Mouse (Mus musculus) heart, postnatal 0 days (tissue): ENCODE measurements around the gene Styx. TPM values are rescaled to one million over a fixed set of nuclear protein-coding genes. Genes with fewer than 3 reads are reported as not detected.

Source experiments
- ATAC-seq: fragments of 200-750 bp; cut with Nextera tagmentation; 2 replicates; pipeline ENCODE4 v1.8.0; 2017; ENCODE audit warnings: low read depth, moderate number of reproducible peaks, moderate library complexity; ENCODE audit not compliant: insufficient read depth
- DNase-seq: peaks from one replicate; pipeline ENCODE4 v3.0.0-alpha.2; 2016; ENCODE audit warnings: low spot score
- H3K27ac ChIP-seq: fragments of 300-500 bp; sonication (generic); 2 replicates; pipeline ENCODE4 v1.5.1; 2014; ENCODE audit warnings: low read depth, mild to moderate bottlenecking
- H3K27me3 ChIP-seq: fragments of 300-500 bp; sonication (generic); 2 replicates; pipeline ENCODE4 v1.6.1; 2014; ENCODE audit warnings: low read length, mixed read lengths; ENCODE audit not compliant: control insufficient read depth, insufficient read depth
- H3K36me3 ChIP-seq: fragments of 300-500 bp; sonication (generic); replicated peaks from 2 replicates; pipeline ENCODE4 v1.6.1; 2014; ENCODE audit warnings: low read length, mixed read lengths; ENCODE audit not compliant: control insufficient read depth, insufficient read depth
- H3K4me1 ChIP-seq: fragments of 300-500 bp; sonication (generic); 2 replicates; pipeline ENCODE4 v1.6.1; 2014; ENCODE audit warnings: antibody characterized with exemption; ENCODE audit not compliant: control insufficient read depth, insufficient read depth
- H3K4me2 ChIP-seq: fragments of 300-500 bp; sonication (generic); 2 replicates; pipeline ENCODE4 v1.6.1; 2014; ENCODE audit warnings: low read depth, mild to moderate bottlenecking, low read length, moderate library complexity
- H3K4me3 ChIP-seq: fragments of 300-500 bp; sonication (generic); 2 replicates; pipeline ENCODE4 v1.5.1; 2014; ENCODE audit warnings: low read depth, low read length
- H3K9ac ChIP-seq: fragments of 300-500 bp; sonication (generic); replicated peaks from 2 replicates; pipeline ENCODE4 v1.6.1; 2014; ENCODE audit warnings: low read depth, low read length, mixed read lengths
- H3K9me3 ChIP-seq: fragments of 300-500 bp; sonication (generic); replicated peaks from 2 replicates; pipeline ENCODE4 v1.6.1; 2016; ENCODE audit warnings: low read length; ENCODE audit not compliant: control insufficient read depth
- CTCF ChIP-seq: IDR thresholded peaks from 2 replicates; pipeline ENCODE4 v1.5.1; 2016; ENCODE audit warnings: antibody characterized with exemption, control low read depth, low read depth
- EP300 ChIP-seq: IDR thresholded peaks from 2 replicates; pipeline ENCODE4 v1.6.1; 2016; ENCODE audit warnings: antibody characterized with exemption, low read depth
- WGBS: fragments of 180-500 bp; shearing (Covaris S2); extraction: QIAGEN DNeasy Blood & Tissue Kit; methylation state at CpG from one replicate; pipeline ENCODE4 v1.1.7; 2014; 5-methylcytosine and 5-hydroxymethylcytosine counted together
- polyA plus RNA-seq: library from polyadenylated mRNA; unstranded; fragments of >200 nt; fragmentation: Nextera tagmentation; extraction: Ambion mirVana; gene quantifications from 2 replicates; pipeline ENCODE4 v1.2.1, GENCODE M21; 2015
- total RNA-seq: library from RNA; depleted of rRNA; stranded (reverse); fragments of >200 nt; gene quantifications from 2 replicates; pipeline ENCODE4 v1.2.3, GENCODE M21; 2014; ENCODE audit warnings: low replicate concordance

Styx gene
- total and polyA plus RNA-seq, 2 experiments from 2014 or later = 11.9 to 69.9 TPM

DNA sequence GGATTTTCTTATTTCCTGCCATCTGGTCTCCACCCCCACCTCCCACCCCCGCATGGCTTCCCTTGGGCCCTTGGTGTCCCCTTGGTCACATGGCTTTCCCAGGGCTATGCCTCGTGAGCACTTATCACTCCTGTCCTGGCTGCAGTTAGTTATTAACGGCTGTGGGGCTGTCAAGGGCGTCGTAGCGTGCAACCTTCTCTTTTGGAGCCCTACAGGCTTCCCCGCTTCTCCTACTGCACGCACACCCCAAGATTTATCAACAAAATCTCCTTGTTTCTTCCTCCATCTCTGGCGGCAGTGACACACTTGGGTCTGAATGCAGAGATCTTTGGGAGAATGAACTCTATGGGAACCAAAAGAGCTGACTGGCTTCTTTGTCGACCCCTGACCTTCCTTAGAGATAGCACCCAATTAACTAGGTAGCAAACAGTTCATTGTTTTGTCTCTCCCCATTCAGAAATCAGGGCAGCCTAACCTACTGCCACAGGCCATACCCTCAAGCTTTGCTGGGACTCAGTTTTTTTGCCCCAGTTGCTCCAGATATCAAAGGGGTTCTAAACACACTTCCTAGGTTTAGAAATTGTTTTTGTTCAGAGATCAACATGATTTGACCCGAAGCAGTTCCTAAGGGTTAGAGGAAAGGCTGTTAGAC is 102.1 kb downstream of the Styx start:
- TF ChIP-seq CTCF = no peak
- peak; percentile 92 for TF ChIP-seq EP300
- Histone ChIP-seq H3K27me3 (no peaks in the 10 kb centered on the region), H3K9ac (no peak overlapping the region; the same call in 1 of the 2 replicates), H3K27ac (peak overlapping the region; percentile 86), H3K9me3 (no peaks in the 10 kb centered on the region), H3K4me1 (peaks cover 54% of the 10 kb centered on the region), H3K4me2 (no peak overlapping the region; the same call in 1 of the 2 replicates), H3K4me3 (no peak overlapping the region), H3K36me3 (peaks cover 7% of the 10 kb centered on the region)
- 7% methylated on average over 11 of the region's 11 CpGs for WGBS
- DNase-seq (peak; percentile 65), ATAC-seq (peak; percentile 77)

DNA sequence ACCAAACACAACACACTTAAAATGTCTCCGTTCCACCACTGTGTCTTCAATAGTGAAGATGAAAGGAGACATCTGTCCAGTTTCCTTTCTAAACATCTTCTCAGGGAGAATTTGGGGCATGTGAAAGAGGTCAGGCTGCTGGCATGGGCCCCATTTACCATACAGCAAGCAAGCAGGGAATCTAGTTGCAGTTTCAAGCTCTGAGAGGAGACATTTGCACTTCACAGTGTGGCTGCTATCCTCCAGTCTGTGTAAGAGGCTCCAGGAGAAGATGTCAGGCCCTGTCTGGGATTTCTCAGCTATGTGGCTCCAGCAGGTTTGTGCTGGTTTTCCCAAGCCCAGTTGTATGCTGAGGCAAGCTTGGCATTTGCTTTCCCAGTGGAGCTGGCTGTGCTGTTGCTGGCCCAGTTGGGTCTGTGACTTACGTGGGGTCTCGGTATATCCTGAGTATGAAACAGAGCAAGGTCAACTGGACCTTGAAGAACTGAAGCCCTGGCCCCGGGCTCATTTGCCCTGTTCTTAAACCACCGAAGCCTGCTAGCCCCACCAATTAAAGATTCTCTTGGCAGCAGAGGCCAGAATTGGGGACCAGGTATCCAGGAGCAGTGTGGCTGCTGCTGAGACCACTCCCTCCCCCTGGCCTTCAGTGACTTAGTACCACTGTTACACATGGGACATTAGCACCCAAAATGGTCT is 102.8 kb downstream of the Styx start:
- Histone ChIP-seq H3K9me3 (no peaks in the 10 kb centered on the region), H3K36me3 (peaks cover 14% of the 10 kb centered on the region), H3K27me3 (no peaks in the 10 kb centered on the region), H3K9ac (peak overlapping the region; percentile 16; the same call in 1 of the 2 replicates), H3K4me3 (no peak overlapping the region), H3K4me2 (no peak overlapping the region), H3K27ac (peak overlapping the region; percentile 86), H3K4me1 (peaks cover 54% of the 10 kb centered on the region)
- ATAC-seq = no peak
- TF ChIP-seq EP300 (no peak), CTCF (no peak)
- 59% methylated on average over 5 of the region's 5 CpGs for WGBS
- DNase-seq = no peak

DNA sequence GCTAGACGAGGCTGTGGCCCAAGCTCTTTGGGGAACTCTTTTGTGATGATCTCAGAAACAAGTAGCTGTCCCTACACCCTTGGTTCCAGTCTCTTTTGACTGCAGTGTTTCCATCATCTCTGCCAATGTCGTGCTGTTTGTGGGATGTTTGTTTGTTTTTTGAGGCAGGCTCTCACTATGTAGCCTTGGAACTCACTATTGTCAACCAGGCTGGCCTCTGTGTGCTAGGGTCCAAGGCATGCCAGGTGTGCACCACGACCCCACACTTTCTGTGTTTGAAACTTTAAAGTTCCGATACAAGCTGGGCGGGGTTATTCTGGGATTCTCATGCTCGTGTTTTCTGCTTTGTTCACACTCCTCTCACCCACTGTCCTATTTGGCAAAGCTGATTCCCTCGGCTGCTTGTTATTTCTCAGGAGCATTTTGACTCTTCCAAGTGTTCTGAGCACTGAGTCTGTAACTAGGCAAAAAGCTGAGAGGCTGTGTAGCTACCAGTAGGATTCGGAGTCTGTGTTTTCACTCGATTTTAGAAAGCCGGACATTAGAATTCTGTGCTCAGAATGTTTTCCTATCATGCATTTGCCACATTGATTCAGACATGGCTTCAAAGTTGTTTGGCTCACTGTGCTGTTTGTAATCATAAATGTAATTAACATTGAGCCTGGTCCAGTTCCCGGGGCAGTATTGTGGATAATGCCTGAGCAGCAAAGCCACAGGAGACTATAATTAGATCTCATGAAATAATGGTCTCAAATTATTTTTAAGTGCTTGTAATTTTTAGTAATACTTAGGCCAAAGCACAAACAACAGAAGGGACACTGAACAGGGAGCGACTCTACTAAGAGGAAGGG is 105.0 kb downstream of the Styx start:
- TF ChIP-seq CTCF (no peak), EP300 (no peak)
- Histone ChIP-seq H3K9ac (no peak overlapping the region), H3K4me3 (no peak overlapping the region), H3K4me2 (no peak overlapping the region), H3K27me3 (no peaks in the 10 kb centered on the region), H3K36me3 (peaks cover 33% of the 10 kb centered on the region), H3K4me1 (peaks cover 52% of the 10 kb centered on the region), H3K27ac (peak overlapping the region; percentile 89), H3K9me3 (no peaks in the 10 kb centered on the region)
- peak; percentile 66 for DNase-seq
- WGBS = 31% methylated on average over 12 of the region's 12 CpGs
- no peak for ATAC-seq

DNA sequence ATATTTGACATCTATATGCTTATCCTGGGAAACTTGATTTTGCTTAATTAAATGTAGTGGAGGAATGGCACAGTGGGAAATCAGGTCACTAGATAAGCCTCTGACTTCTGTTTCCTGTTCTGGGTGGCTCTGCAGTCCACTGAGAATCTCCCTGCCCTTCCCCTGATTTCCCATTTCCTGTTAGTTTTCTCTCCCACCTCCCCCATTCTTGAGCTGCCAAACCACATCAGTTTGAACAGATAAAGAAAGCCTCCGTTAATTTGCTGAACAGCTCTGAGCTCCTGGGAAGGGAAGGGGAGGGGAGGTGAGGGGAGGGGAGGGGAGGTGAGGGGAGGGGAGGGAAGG is 105.6 kb downstream of the Styx start:
- Histone ChIP-seq H3K27ac (peak overlapping the region; percentile 89), H3K4me3 (no peak overlapping the region), H3K4me1 (peaks cover 47% of the 10 kb centered on the region)

DNA sequence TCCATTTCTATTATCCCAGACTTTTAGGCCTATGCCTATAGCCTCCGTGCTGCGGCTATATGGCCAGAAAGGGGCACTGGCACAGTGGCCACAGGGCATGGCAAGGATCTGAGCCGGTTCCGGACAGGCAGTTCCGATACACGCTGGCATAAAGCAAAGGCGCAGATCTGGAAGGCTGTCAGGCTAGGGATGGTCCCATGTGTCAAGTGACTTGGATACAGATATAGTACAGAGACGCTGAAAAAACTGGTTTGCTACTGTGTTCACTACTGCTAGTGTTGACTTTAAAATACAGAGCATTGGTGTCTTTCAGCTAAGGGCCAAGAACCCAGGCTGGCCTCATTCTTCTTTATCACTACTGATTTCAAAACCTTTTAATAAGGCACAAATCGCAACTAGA is 106.1 kb downstream of the Styx start:
- ATAC-seq (0 out of 2 replicates have a peak, but pooled peaks have one; percentile 5), DNase-seq (no peak)
- whole genome bisulfite sequencing = 48% methylated on average over 9 of the region's 9 CpGs
- Histone ChIP-seq H3K27ac (peak overlapping the region; percentile 82), H3K9me3 (no peaks in the 10 kb centered on the region), H3K4me3 (no peak overlapping the region), H3K27me3 (no peaks in the 10 kb centered on the region), H3K9ac (0 out of 2 replicates have a peak overlapping the region, but pooled peaks have one; percentile 2), H3K4me2 (no peak overlapping the region), H3K36me3 (peaks cover 44% of the 10 kb centered on the region), H3K4me1 (peaks cover 47% of the 10 kb centered on the region)
- TF ChIP-seq CTCF (no peak), EP300 (no peak; the same call in 1 of the 2 replicates)

More for the DNA sequence above, 105.6 kb downstream of the Styx start:
- H3K9ac ChIP-seq = no peak overlapping the region
- H3K36me3 ChIP-seq = peaks cover 39% of the 10 kb centered on the region
- peak; percentile 24; the same call in 1 of the 2 replicates for ATAC-seq
- no peak for TF ChIP-seq CTCF
- TF ChIP-seq EP300 = peak; percentile 81
- 0% methylated on average over 1 of the region's 1 CpGs for WGBS
- H3K9me3 ChIP-seq = no peaks in the 10 kb centered on the region
- H3K4me2 ChIP-seq = no peak overlapping the region
- no peaks in the 10 kb centered on the region for H3K27me3 ChIP-seq
- peak; percentile 72 for DNase-seq
